Mouse (Mus musculus): ENCODE data around the gene Abhd14a.

Abhd14a gene

DNA sequence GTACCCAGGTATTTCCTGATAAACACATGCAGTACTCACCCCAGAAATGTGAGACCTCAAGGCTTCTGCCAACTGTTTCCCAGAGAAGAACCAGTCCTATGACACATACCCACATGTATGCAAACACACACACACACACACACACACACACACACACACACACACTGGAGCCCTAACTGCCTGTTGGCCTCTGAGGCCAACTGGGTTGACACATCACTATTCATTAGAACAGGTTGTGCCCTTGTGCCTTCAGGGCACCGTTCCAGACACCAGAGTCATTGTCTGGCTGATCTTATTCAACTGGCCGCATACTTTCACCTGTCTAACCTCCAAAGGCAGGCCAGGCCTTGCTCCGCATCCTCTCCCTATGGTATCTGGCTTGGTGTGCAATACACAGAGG, 35.3 kb downstream of the Abhd14a start:
- TF ChIP-seq GATA4 (IDR thresholded peaks at IDR 0.05; ENCODE audit: insufficient replicate concordance, low read length) = no peak

GRCm38 (mm10) chr9:106411729-106412128, 35.7 kb downstream of the Abhd14a start:
- TF ChIP-seq GATA4 (IDR thresholded peaks at IDR 0.05; ENCODE audit: insufficient replicate concordance, low read length) = no peak

DNA sequence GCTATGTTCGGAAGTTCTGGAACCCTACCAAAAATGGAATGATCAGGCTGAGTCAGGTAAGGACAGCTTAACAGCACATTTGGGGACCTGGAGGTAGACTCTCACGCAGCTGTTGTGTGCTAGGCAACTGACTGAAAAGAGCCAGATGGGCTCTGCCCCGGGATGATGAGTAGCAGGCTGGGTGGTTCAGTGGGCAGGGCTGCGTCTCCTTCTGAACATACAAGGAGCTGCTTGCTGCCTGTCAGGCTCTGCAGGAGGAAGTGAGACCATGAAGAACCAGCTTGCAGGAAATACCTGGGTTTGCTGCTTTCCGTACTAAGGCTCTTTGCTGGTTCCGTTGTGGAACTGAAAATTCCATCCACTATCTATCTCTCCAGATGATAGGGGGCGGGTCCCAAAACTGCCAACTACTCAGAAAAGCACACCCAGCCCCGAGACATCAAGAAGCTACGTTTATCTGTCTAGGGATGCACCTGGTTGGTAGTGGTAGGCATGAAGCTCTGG, 36.3 kb downstream of the Abhd14a start:
- TF ChIP-seq GATA4 (IDR thresholded peaks at IDR 0.05; ENCODE audit: insufficient replicate concordance, low read length) = no peak

- TF ChIP-seq GATA4 (IDR thresholded peaks at IDR 0.05; ENCODE audit: insufficient replicate concordance, low read length) = no peak
Observed at GRCm38 (mm10) chr9:106410086-106410650, 37.3 kb downstream of the Abhd14a start.

GRCm38 (mm10) chr9:106409096-106409495, 38.4 kb downstream of the Abhd14a start:
- no peak for TF ChIP-seq GATA4 (IDR thresholded peaks at IDR 0.05; ENCODE audit: insufficient replicate concordance, low read length)

- TF ChIP-seq GATA4 (IDR thresholded peaks at IDR 0.05; ENCODE audit: insufficient replicate concordance, low read length) = no peak; the same call in 1 of the 2 replicates
Observed at GRCm38 (mm10) chr9:106406443-106407078, 40.9 kb downstream of the Abhd14a start.

DNA sequence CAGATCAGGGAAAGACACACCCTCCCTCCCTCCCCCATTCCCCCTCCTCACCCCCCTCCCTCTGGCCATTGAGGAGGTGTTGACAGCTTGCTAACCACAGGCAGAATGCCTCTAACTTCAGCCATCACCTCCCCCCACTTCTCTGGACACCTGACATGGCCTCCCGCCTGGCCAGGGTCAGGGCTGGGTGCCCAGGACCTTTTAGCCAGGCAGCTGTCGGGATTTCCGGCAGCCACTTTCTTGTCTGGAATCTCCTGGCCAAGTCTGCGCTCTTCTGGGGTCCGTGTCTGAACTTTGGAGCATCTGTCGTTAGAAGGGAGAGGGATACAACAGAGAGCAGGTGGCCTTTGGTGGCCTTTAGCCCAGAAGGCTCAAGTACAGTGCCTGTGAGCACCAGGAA, 42.2 kb downstream of the Abhd14a start:
- no peak for TF ChIP-seq GATA4 (IDR thresholded peaks at IDR 0.05; ENCODE audit: insufficient replicate concordance, low read length)

GRCm38 (mm10) chr9:106402607-106403375, 44.7 kb downstream of the Abhd14a start:
- TF ChIP-seq GATA4 (IDR thresholded peaks at IDR 0.05; ENCODE audit: insufficient replicate concordance, low read length) = no peak

DNA sequence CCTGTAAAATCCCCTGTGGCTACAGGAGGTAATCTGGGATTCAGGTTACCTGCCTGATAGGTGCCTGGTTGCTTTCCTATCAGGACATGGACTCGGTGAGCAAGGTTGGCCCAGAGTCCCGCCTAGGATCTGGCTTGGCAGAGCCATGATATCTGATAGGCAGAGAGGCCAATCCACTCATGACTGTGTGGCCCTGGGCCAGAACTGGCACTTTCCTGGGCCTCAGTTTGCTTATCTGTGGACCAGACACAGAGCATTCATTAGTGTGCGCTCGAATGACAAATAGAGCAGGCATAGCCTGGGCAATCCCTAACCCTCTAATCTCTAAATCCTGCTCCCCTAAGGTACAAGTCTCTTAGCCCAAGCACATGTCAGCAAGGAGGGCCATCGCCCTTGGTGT, 45.3 kb downstream of the Abhd14a start:
- TF ChIP-seq GATA4 (IDR thresholded peaks at IDR 0.05; ENCODE audit: insufficient replicate concordance, low read length) = no peak

- TF ChIP-seq GATA4 (IDR thresholded peaks at IDR 0.05; ENCODE audit: insufficient replicate concordance, low read length) = no peak
Observed at GRCm38 (mm10) chr9:106399808-106400207, 47.7 kb downstream of the Abhd14a start.

GRCm38 (mm10) chr9:106398667-106399311, 48.7 kb downstream of the Abhd14a start:
- no peak for TF ChIP-seq GATA4 (IDR thresholded peaks at IDR 0.05; ENCODE audit: insufficient replicate concordance, low read length)

DNA sequence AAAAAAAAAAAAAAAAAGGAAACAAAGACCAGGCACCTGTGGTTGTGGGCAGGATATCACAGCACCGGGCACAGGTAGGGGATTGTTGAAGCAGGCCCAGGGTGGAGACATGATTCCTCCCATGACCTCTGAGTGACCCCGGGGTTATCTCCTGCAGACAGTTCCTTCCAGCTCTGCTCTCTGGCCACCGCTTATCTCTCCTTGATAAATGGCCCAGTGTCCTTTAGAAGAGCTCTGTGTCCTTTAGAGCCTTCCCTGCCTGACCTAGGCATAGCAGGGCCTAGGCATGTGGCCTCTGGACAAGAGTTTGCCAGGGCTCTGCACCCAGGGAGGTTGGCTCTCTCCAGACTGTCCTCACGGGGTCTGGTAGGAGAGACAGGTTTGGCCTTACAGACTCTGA, 49.7 kb downstream of the Abhd14a start:
- TF ChIP-seq GATA4 (IDR thresholded peaks at IDR 0.05; ENCODE audit: insufficient replicate concordance, low read length) = peak; percentile 79; the same call in 1 of the 2 replicates

DNA sequence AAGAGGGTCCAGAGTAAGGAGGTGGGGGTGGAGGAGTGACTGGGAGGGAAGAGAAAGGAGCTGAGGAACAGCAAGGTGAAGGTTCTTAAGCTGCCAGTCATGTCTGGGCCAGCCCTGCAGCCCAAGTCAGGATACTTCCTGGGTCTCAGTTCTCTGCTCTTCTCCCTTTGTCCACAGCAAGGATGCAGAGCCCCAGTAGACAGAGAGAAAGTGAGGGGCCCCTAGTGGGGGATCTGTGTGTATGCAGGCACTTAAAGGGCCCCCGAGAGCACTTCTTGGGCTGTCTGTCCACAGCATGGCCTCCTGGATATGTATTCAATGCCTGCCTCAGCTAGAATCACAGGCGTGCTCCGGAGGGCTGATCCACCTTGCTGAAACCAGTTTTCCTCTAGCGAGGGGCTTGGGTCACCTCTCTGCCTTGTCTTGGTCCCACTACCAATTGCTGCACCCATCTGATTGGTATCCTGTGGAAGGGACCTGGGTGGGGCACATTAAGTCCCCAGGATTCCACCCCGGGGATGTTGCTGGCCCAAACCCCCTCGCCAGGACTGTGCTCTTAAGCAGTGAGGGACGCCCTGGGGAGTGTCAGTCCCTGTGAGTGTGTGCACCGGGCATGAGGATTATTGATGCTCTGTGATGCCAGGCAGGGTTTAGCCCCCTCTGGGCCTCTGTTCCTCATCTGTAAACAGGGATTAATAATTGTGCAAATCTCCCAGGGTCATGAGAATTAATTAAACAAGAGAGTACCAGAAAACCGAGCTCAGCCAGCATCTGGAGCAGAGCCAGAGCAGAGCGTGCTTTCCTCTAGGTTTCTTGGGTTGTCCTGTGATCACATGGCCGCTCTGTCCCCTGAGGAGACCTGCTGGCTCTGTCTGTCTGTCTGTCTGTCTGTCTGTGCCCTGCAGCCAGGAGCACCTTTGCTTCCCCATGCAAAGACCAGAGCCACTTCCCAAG, 52.6 kb downstream of the Abhd14a start:
- TF ChIP-seq GATA4 (IDR thresholded peaks at IDR 0.05; ENCODE audit: insufficient replicate concordance, low read length) = no peak

DNA sequence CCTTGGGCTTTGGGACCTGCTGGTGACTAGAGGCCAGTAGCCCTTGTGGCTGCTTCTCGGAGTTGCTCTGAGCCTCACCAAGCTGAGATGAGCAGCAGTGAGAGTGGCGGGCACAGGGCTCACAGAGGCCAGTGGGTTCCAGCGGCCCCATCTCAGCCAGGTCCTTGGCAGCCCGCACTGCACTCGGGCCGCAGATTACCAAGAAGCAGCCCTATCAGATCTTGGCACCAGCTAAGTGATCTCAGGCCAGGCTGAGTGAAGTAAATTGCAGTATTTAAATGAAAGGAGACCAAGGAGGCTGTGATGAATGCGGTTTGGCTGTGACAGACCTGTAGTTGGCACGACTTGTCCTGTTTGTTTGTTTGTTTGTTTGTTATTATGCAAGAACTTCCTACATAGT, 53.9 kb downstream of the Abhd14a start:
- TF ChIP-seq GATA4 (IDR thresholded peaks at IDR 0.05; ENCODE audit: insufficient replicate concordance, low read length) = no peak

Measured in liver, adult (tissue).